Mouse (Mus musculus) bone marrow macrophage, adult 2 months (primary cell): ENCODE data around the gene P2rx4.

Source experiments
- CTCF ChIP-seq: IDR thresholded peaks from 2 replicates; pipeline ENCODE4 v1.5.1; 2012; ENCODE audit warnings: low read depth, mild to moderate bottlenecking, low read length, moderate library complexity
- POLR2A ChIP-seq: IDR thresholded peaks from 2 replicates; pipeline ENCODE4 v1.6.1; 2012; ENCODE audit warnings: mild to moderate bottlenecking, low read depth, low read length, borderline replicate concordance

DNA sequence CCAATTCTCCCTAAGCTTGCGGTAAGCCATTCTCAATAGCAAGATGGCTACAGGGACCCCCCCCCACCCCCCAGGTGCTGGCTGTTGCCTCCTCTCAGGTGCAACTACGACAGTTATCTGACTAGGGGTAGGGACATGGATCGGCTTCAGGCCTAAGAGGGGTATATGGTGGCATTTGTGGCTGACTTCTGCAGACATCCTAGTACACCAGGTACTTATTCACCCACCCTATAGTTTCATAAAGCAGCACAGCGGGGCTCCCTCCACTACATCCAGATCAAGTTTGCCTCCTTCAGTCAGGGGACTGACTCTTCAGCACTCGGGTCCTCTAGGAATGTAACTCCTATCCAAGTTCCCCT lies 448 bp upstream of the P2rx4 start:
- no peak for TF ChIP-seq POLR2A
- no peak for TF ChIP-seq CTCF
